Mouse (Mus musculus): ENCODE results near the gene Rdh8. TPM values are rescaled to one million over a fixed set of nuclear protein-coding genes. Genes with fewer than 3 reads are reported as not detected.

Gene Rdh8
- not detected in 2 replicates for polyA plus RNA-seq (2014; fragmentation: Nextera tagmentation; extraction: Ambion mirVana)

GRCm38 (mm10) chr9:20818236-20818635 is at the start of gene Rdh8:
Gene Rdh8, plus strand, starts transcription at chr9:20818503.
- H3K27me3 ChIP-seq (ENCODE audit: control insufficient read depth, insufficient read depth, low read length) = no peaks in the 10 kb centered on the region
- no peak within 1 kb of the TSS for H3K4me3 ChIP-seq (ENCODE audit: low read depth, low read length)
- H3K9me3 ChIP-seq (ENCODE audit: control insufficient read depth, low read length) = no peaks in the 10 kb centered on the region
- ATAC-seq (ENCODE audit: insufficient read depth, low FRiP score, low TSS enrichment) (no peak), DNase-seq (ENCODE audit: low spot score) (no peak)
- H3K4me1 ChIP-seq (ENCODE audit: control insufficient read depth, insufficient read depth, low read length) = peaks cover 4% of the 10 kb centered on the region
- no peak within 1 kb of the TSS for H3K4me2 ChIP-seq (ENCODE audit: low read depth)
- WGBS = 87% methylated on average over 6 of the region's 6 CpGs
- no peaks in the 10 kb centered on the region for H3K36me3 ChIP-seq (ENCODE audit: control insufficient read depth, insufficient read depth, low read length)
- H3K9ac ChIP-seq (ENCODE audit: low read length) = no peak within 1 kb of the TSS
- H3K27ac ChIP-seq (ENCODE audit: low read depth, low read length) = no peak within 1 kb of the TSS

DNA sequence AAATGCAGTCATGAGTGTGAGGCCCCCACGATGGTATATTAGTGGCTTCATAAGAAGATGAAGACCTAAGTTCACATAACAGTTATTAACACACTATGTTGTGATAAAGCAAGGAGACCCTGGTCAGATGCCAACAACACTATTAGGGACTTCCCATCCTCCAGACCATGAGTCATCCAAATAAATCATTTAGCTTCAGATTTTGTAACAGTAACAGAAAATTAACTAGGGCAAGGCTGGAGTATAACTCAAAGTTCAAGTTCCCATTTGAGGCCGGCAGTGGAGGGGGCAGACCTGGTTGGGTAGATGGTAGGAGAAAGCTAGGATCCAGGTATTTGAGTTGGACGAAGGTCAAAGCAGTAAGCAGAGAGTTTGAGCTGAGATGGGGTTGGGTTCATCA is 37.0 kb upstream of the Rdh8 start:
- no peaks in the 10 kb centered on the region for H3K9me3 ChIP-seq (ENCODE audit: control insufficient read depth, low read length)
- 87% methylated on average over 3 of the region's 3 CpGs for WGBS
- no peaks in the 10 kb centered on the region for H3K27me3 ChIP-seq (ENCODE audit: control insufficient read depth, insufficient read depth, low read length)
- H3K9ac ChIP-seq (ENCODE audit: low read length) = no peak overlapping the region
- H3K4me2 ChIP-seq (ENCODE audit: low read depth) = no peak overlapping the region
- no peak overlapping the region for H3K4me3 ChIP-seq (ENCODE audit: low read depth, low read length)
- no peaks in the 10 kb centered on the region for H3K36me3 ChIP-seq (ENCODE audit: control insufficient read depth, insufficient read depth, low read length)
- no peaks in the 10 kb centered on the region for H3K4me1 ChIP-seq (ENCODE audit: control insufficient read depth, insufficient read depth, low read length)
- no peak for ATAC-seq (ENCODE audit: insufficient read depth, low FRiP score, low TSS enrichment)
- no peak overlapping the region for H3K27ac ChIP-seq (ENCODE audit: low read depth, low read length)
- no peak for DNase-seq (ENCODE audit: low spot score)

DNA sequence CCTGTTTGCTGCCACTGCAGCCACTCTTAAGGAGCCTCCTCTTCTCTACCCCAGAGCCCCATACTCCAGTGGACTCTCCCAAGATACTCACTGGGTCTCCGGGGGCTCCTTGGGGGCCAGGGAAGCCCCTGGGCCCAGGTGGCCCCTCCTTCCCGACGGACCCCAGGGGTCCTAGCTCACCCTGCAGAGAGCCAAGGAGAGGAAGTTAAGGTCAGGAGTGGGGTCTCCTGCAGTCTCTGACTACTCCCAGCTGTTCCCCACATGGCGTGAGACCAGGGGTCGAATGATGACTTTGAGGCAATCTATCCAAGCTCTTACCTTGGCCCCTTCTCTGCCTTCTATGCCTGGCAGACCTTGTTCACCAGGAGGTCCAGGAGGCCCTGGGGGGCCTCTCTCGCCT is 33.2 kb upstream of the Rdh8 start:
- Histone ChIP-seq H3K27ac (ENCODE audit: low read depth, low read length) (no peak overlapping the region), H3K4me1 (ENCODE audit: control insufficient read depth, insufficient read depth, low read length) (no peaks in the 10 kb centered on the region), H3K4me3 (ENCODE audit: low read depth, low read length) (no peak overlapping the region), H3K9me3 (ENCODE audit: control insufficient read depth, low read length) (no peaks in the 10 kb centered on the region), H3K27me3 (ENCODE audit: control insufficient read depth, insufficient read depth, low read length) (no peaks in the 10 kb centered on the region), H3K9ac (ENCODE audit: low read length) (no peak overlapping the region), H3K36me3 (ENCODE audit: control insufficient read depth, insufficient read depth, low read length) (no peaks in the 10 kb centered on the region), H3K4me2 (ENCODE audit: low read depth) (no peak overlapping the region)
- 67% methylated on average over 6 of the region's 6 CpGs for WGBS
- ATAC-seq (ENCODE audit: insufficient read depth, low FRiP score, low TSS enrichment) (no peak), DNase-seq (ENCODE audit: low spot score) (no peak)

GRCm38 (mm10) chr9:20787992-20788391 is 30.3 kb upstream of the Rdh8 start:
- Histone ChIP-seq H3K27ac (ENCODE audit: low read depth, low read length) (no peak overlapping the region), H3K9me3 (ENCODE audit: control insufficient read depth, low read length) (no peaks in the 10 kb centered on the region), H3K4me1 (ENCODE audit: control insufficient read depth, insufficient read depth, low read length) (no peaks in the 10 kb centered on the region), H3K27me3 (ENCODE audit: control insufficient read depth, insufficient read depth, low read length) (no peaks in the 10 kb centered on the region), H3K4me3 (ENCODE audit: low read depth, low read length) (no peak overlapping the region), H3K4me2 (ENCODE audit: low read depth) (no peak overlapping the region), H3K9ac (ENCODE audit: low read length) (no peak overlapping the region), H3K36me3 (ENCODE audit: control insufficient read depth, insufficient read depth, low read length) (no peaks in the 10 kb centered on the region)
- ATAC-seq (ENCODE audit: insufficient read depth, low FRiP score, low TSS enrichment) (no peak), DNase-seq (ENCODE audit: low spot score) (no peak)
- WGBS = 75% methylated on average over 8 of the region's 8 CpGs

DNA sequence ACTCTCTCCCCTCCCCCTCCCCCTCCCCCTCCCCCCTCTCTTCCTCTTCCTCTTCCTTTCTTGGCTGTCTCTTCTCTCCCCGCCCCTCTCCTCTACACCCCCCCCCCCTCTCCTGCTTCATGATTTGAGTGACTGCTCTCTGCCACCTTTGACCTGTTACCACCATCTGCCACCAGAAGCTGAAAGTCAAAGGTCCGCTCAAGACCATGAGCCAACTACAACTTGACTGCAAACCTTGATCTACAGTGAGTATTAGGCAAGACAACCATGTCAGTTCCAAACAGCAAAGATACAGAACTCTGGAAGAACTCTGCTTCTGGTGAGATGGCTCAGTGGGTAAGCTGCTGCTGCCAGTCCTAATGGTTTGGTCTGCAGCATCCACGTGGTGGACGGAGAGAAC is 28.7 kb upstream of the Rdh8 start:
- 80% methylated on average over 3 of the region's 4 CpGs for WGBS
- Histone ChIP-seq H3K27ac (ENCODE audit: low read depth, low read length) (no peak overlapping the region), H3K4me2 (ENCODE audit: low read depth) (no peak overlapping the region), H3K4me3 (ENCODE audit: low read depth, low read length) (no peak overlapping the region), H3K4me1 (ENCODE audit: control insufficient read depth, insufficient read depth, low read length) (no peaks in the 10 kb centered on the region), H3K36me3 (ENCODE audit: control insufficient read depth, insufficient read depth, low read length) (no peaks in the 10 kb centered on the region), H3K27me3 (ENCODE audit: control insufficient read depth, insufficient read depth, low read length) (no peaks in the 10 kb centered on the region), H3K9me3 (ENCODE audit: control insufficient read depth, low read length) (no peaks in the 10 kb centered on the region), H3K9ac (ENCODE audit: low read length) (no peak overlapping the region)
- DNase-seq (ENCODE audit: low spot score) (no peak), ATAC-seq (ENCODE audit: insufficient read depth, low FRiP score, low TSS enrichment) (no peak)

GRCm38 (mm10) chr9:20790345-20790744 is 28.0 kb upstream of the Rdh8 start:
- no peaks in the 10 kb centered on the region for H3K27me3 ChIP-seq (ENCODE audit: control insufficient read depth, insufficient read depth, low read length)
- no peaks in the 10 kb centered on the region for H3K4me1 ChIP-seq (ENCODE audit: control insufficient read depth, insufficient read depth, low read length)
- no peak overlapping the region for H3K4me3 ChIP-seq (ENCODE audit: low read depth, low read length)
- H3K9me3 ChIP-seq (ENCODE audit: control insufficient read depth, low read length) = no peaks in the 10 kb centered on the region
- ATAC-seq (ENCODE audit: insufficient read depth, low FRiP score, low TSS enrichment) (no peak), DNase-seq (ENCODE audit: low spot score) (no peak)
- 76% methylated on average over 3 of the region's 3 CpGs for WGBS
- no peak overlapping the region for H3K27ac ChIP-seq (ENCODE audit: low read depth, low read length)
- H3K9ac ChIP-seq (ENCODE audit: low read length) = no peak overlapping the region
- no peak overlapping the region for H3K4me2 ChIP-seq (ENCODE audit: low read depth)
- no peaks in the 10 kb centered on the region for H3K36me3 ChIP-seq (ENCODE audit: control insufficient read depth, insufficient read depth, low read length)

DNA sequence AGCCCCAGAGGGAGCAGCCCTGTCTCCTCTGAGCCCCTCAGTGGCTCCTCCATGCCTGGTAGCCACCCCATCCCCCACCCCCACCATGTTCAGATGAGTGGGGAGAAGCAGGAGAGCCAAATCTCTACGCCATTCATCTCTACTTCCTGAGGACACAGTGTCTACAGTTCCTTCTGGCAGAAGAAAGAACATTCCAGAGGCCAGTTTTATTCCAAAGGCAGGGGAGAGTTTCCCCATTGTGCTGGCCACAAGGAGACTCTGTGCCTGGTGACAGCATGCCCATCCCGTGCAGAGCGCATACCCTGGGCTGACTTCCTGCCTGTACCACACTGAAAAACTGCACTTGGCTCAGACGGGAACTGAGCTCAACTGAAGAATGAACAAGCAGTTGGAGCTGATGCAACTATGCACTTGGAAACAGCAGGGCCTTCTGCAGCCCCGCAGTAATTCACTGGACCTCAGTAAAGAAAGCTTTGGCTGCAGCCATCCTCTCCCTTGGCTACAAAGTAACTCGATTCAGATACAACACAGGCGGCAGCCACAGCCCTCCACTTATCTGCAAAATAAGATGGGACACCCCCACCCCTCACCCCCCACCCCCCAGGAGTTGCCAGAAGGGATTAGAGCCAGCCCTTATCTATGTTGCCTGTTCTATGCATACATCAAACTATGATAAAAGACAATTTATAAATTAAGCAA is 24.0 kb upstream of the Rdh8 start:
- H3K36me3 ChIP-seq (ENCODE audit: control insufficient read depth, insufficient read depth, low read length) = no peaks in the 10 kb centered on the region
- no peaks in the 10 kb centered on the region for H3K4me1 ChIP-seq (ENCODE audit: control insufficient read depth, insufficient read depth, low read length)
- 47% methylated on average over 7 of the region's 7 CpGs for WGBS
- no peak overlapping the region for H3K4me3 ChIP-seq (ENCODE audit: low read depth, low read length)
- no peak overlapping the region for H3K27ac ChIP-seq (ENCODE audit: low read depth, low read length)
- no peak overlapping the region for H3K4me2 ChIP-seq (ENCODE audit: low read depth)
- no peaks in the 10 kb centered on the region for H3K27me3 ChIP-seq (ENCODE audit: control insufficient read depth, insufficient read depth, low read length)
- DNase-seq (ENCODE audit: low spot score) (no peak), ATAC-seq (ENCODE audit: insufficient read depth, low FRiP score, low TSS enrichment) (no peak)
- H3K9me3 ChIP-seq (ENCODE audit: control insufficient read depth, low read length) = no peaks in the 10 kb centered on the region
- H3K9ac ChIP-seq (ENCODE audit: low read length) = no peak overlapping the region

DNA sequence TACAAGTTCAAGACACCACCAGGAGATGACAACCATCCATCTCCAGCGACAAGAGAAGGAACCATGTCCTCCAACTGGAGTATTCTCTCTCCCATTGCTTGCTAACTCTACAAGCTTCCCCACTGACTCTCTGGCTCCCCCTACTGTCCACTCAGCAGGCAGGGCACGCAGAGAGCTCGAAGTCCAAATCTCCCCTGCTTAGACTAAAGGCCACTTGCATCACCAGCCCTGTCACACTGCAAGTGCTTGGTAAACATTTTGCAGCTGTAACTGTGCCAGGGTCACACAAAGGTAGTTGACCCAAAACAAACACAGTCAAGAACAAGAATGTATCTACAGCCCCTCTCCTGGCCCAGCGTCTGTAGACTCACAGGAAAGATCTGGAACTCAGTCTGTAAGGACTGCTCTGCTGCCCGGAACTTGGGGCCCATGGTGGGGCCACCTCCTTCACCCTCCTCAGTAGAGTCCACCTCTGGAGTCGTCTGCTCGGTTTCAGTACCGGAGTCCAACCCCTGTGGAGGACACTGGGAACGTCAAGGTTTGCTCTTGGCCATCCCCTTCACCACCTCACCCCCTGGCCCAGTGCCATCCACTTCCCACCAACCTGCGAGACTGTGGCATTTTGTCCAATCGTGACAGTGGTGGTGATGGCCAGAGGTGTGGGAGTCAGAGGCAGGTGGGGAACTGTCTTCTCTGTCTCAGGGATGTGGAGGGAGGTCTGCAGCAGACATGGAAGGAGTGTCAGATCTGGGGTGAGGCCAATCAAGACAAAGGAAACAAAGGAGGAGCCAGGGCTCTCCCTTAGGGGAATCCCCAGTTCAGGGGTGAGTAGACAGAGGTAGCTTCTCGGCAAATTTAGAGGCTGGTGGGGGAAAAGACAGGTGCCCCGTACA is 13.8 kb upstream of the Rdh8 start:
- ATAC-seq (ENCODE audit: insufficient read depth, low FRiP score, low TSS enrichment) (no peak), DNase-seq (ENCODE audit: low spot score) (peak; percentile 30)
- no peak overlapping the region for H3K4me3 ChIP-seq (ENCODE audit: low read depth, low read length)
- no peaks in the 10 kb centered on the region for H3K4me1 ChIP-seq (ENCODE audit: control insufficient read depth, insufficient read depth, low read length)
- WGBS = 81% methylated on average over 13 of the region's 13 CpGs
- H3K27me3 ChIP-seq (ENCODE audit: control insufficient read depth, insufficient read depth, low read length) = no peaks in the 10 kb centered on the region
- peaks cover 3% of the 10 kb centered on the region; the same call in 1 of the 2 replicates for H3K9me3 ChIP-seq (ENCODE audit: control insufficient read depth, low read length)
- no peaks in the 10 kb centered on the region; the same call in 1 of the 2 replicates for H3K36me3 ChIP-seq (ENCODE audit: control insufficient read depth, insufficient read depth, low read length)
- H3K27ac ChIP-seq (ENCODE audit: low read depth, low read length) = no peak overlapping the region
- no peak overlapping the region for H3K4me2 ChIP-seq (ENCODE audit: low read depth)
- H3K9ac ChIP-seq (ENCODE audit: low read length) = no peak overlapping the region

DNA sequence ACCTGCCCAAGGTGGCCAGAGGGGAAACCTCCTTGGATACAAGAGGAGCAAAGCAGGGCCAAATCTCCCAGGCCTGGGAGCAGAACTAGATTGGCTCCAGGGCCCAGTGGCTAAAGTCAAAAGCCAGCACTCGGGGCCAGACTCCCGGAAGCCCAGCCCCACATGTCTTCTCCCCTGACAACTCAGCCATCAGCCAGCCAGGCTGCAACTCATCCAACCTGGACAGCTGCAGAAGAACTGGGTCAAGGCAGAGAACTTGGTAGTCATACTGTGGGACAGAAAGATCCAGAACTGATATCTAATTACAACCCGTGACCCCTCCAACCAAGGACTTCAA is 13.2 kb upstream of the Rdh8 start:
- H3K27me3 ChIP-seq (ENCODE audit: control insufficient read depth, insufficient read depth, low read length) = no peaks in the 10 kb centered on the region
- ATAC-seq (ENCODE audit: insufficient read depth, low FRiP score, low TSS enrichment) = no peak
- no peak overlapping the region for H3K4me3 ChIP-seq (ENCODE audit: low read depth, low read length)
- DNase-seq (ENCODE audit: low spot score) = no peak
- H3K27ac ChIP-seq (ENCODE audit: low read depth, low read length) = no peak overlapping the region
- no peaks in the 10 kb centered on the region for H3K4me1 ChIP-seq (ENCODE audit: control insufficient read depth, insufficient read depth, low read length)
- no peaks in the 10 kb centered on the region; the same call in 1 of the 2 replicates for H3K36me3 ChIP-seq (ENCODE audit: control insufficient read depth, insufficient read depth, low read length)
- peaks cover 3% of the 10 kb centered on the region; the same call in 1 of the 2 replicates for H3K9me3 ChIP-seq (ENCODE audit: control insufficient read depth, low read length)
- WGBS = 76% methylated on average over 3 of the region's 3 CpGs
- H3K4me2 ChIP-seq (ENCODE audit: low read depth) = no peak overlapping the region
- no peak overlapping the region for H3K9ac ChIP-seq (ENCODE audit: low read length)
